Comparison of ENCODE assay signal across 15 mouse cellular contexts in the genomic region with DNA sequence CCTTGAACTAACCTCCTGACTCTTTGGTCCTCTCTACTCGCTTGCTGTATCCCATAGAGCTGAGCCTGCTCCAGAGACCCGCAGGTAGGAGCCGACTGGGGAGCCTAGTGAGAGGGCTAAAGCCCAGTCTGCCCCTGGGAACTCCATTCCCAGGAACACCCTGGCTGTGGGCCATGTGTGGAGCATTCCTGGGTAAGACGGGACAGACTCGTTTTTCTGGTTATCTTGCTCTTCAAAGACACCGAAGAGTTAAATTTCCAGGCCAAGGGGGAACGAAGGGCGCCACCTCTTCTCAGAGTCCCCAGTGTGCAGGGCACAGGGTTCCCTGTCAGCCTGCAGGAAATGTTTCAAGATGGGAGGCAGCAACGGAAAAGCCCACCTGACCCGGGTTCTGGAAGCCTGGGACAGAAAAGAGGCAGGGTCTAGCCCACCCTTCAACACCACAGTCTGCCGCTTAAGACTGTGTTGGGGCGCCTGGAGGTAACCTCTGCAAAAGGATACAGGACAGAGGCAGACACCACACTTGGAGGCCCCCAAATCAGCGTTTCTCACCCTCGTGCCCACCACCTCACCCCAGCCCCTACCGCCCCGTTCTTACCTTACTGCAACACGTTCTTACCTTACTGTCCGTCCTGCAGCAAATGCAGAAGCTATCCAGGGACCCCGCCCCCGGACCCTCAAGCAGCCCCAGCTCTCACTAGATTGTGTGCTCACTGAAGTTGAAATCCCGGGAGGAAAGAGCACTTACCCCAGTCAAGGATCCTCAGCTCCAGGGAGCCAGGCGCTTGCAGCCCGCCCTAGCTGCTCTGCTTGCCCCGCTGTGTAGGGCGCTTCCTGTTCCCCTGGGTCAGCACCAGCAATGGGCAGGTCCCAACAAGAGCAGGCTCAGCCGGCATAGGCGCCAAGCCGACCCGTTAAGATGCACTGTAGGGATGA. TPM values are rescaled to one million over a fixed set of nuclear protein-coding genes. Genes with fewer than 3 reads are reported as not detected.
A peak's percentile ranks its signal among the peaks of the same experiment; 100 is the strongest.
DNase-seq lines count a peak whose midpoint lies in the region; ATAC-seq and TF ChIP-seq lines count a peak whose summit lies in the region.
"Had no signal": no experiment of that assay in that cellular context is flagged by ENCODE, and none has a peak within 500 bp of the region (broad histone marks: within the 10 kb centered on the region; RNA-seq: fewer than 3 reads in every experiment).

No protein-coding gene starts in this region.

- no peak for TF ChIP-seq POLR2A in cerebellum, adult 2 months (IDR thresholded peaks at IDR 0.05; ENCODE audit: borderline replicate concordance, insufficient read depth, low read length)

- no peak for TF ChIP-seq CTCF in cerebellum, adult 2 months (IDR thresholded peaks at IDR 0.05; ENCODE audit: borderline replicate concordance, insufficient read depth, low read depth, low read length)

- WGBS in cerebellum, adult 2 months: 19% methylated on average over 29 of the region's 29 CpGs
- 13% methylated on average over 29 of the region's 29 CpGs for WGBS in lung, embryonic 16.5 days
- WGBS in hindbrain, embryonic 14.5 days: 31% methylated on average over 29 of the region's 29 CpGs

- H3K9me3 ChIP-seq in lung, embryonic 16.5 days (ENCODE audit: control insufficient read depth, low read length): no peaks in the 10 kb centered on the region
- H3K9me3 ChIP-seq in hindbrain, embryonic 14.5 days (ENCODE audit: control insufficient read depth, low read length): no peaks in the 10 kb centered on the region
- H3K9me3 ChIP-seq: midbrain, embryonic 12.5 days; neural tube, embryonic 15.5 days had no signal

- H3K27me3 ChIP-seq in cerebellum, adult 2 months (ENCODE audit: control insufficient read depth, insufficient read depth, low read length): no peaks in the 10 kb centered on the region
- H3K27me3 ChIP-seq in lung, embryonic 16.5 days (ENCODE audit: control insufficient read depth, insufficient read depth, low read depth, low read length): no peaks in the 10 kb centered on the region
- H3K27me3 ChIP-seq in hindbrain, embryonic 14.5 days (ENCODE audit: control insufficient read depth, insufficient read depth, low read length): no peaks in the 10 kb centered on the region

- H3K4me2 ChIP-seq in lung, embryonic 16.5 days (ENCODE audit: low read depth, low read length): peak overlapping the region; percentile 37
- H3K4me2 ChIP-seq in hindbrain, embryonic 14.5 days (replicated peaks): no peak overlapping the region
- H3K4me2 ChIP-seq: midbrain, embryonic 12.5 days; neural tube, embryonic 15.5 days had no signal

- peak; percentile 91 for ATAC-seq in lung, embryonic 16.5 days (ENCODE audit: low read depth)
- no peak for ATAC-seq in hindbrain, embryonic 14.5 days (ENCODE audit: low FRiP score)

- H3K36me3 ChIP-seq in lung, embryonic 16.5 days (ENCODE audit: control insufficient read depth, insufficient read depth, low read length): peaks cover 4% of the 10 kb centered on the region
- H3K36me3 ChIP-seq in hindbrain, embryonic 14.5 days (replicated peaks; ENCODE audit: control insufficient read depth, insufficient read depth): no peaks in the 10 kb centered on the region
- H3K36me3 ChIP-seq: midbrain, embryonic 12.5 days; neural tube, embryonic 15.5 days had no signal

- DNase-seq in cerebellum, adult 2 months: peak in 1 of 2 experiments; percentile 47
- no peak for DNase-seq in cerebellum, adult 9-11 months
- peak; percentile 50 for DNase-seq in urinary bladder, adult 2 months (ENCODE audit: low spot score)
- DNase-seq in urinary bladder, postnatal 10 days (ENCODE audit: low spot score): no peak
- no peak for DNase-seq in spleen, postnatal 4 days (ENCODE audit: low spot score in 2 of 2)
- DNase-seq in hindbrain, embryonic 14.5 days (ENCODE audit: low spot score): no peak
- no peak for DNase-seq in adrenal gland, postnatal 36 days
- DNase-seq: right cerebral cortex, postnatal 4 days; thymus, postnatal 25 days had no signal

- H3K4me3 ChIP-seq in cerebellum, adult 2 months (replicated peaks; ENCODE audit: insufficient read depth, low read depth, low read length): no peak overlapping the region
- H3K4me3 ChIP-seq in lung, embryonic 16.5 days (ENCODE audit: low read length): peak overlapping the region; percentile 25
- no peak overlapping the region for H3K4me3 ChIP-seq in hindbrain, embryonic 14.5 days (replicated peaks; ENCODE audit: low read length)
- H3K4me3 ChIP-seq: midbrain, embryonic 12.5 days; neural tube, embryonic 15.5 days had no signal

- peaks cover 48% of the 10 kb centered on the region for H3K4me1 ChIP-seq in cerebellum, adult 2 months (ENCODE audit: control insufficient read depth, insufficient read depth, low read length)
- H3K4me1 ChIP-seq in lung, embryonic 16.5 days (replicated peaks; ENCODE audit: control insufficient read depth, insufficient read depth, low read length): peaks cover 16% of the 10 kb centered on the region
- no peaks in the 10 kb centered on the region for H3K4me1 ChIP-seq in hindbrain, embryonic 14.5 days (replicated peaks; ENCODE audit: control insufficient read depth, insufficient read depth, low read length)
- H3K4me1 ChIP-seq: midbrain, embryonic 12.5 days; neural tube, embryonic 15.5 days had no signal

- H3K27ac ChIP-seq in cerebellum, adult 2 months (ENCODE audit: insufficient read depth, low read length): peak overlapping the region; percentile 37; the same call in 1 of the 2 replicates
- H3K27ac ChIP-seq in lung, embryonic 16.5 days (ENCODE audit: low read length): peak overlapping the region; percentile 89
- H3K27ac ChIP-seq in hindbrain, embryonic 14.5 days: no peak overlapping the region
- H3K27ac ChIP-seq: midbrain, embryonic 12.5 days; neural tube, embryonic 15.5 days had no signal

- H3K9ac ChIP-seq in lung, embryonic 16.5 days (ENCODE audit: low read length): peak overlapping the region; percentile 46; the same call in 1 of the 2 replicates
- no peak overlapping the region for H3K9ac ChIP-seq in hindbrain, embryonic 14.5 days
- H3K9ac ChIP-seq: midbrain, embryonic 12.5 days; neural tube, embryonic 15.5 days had no signal

RNA-seq across cellular contexts. Expression of gene Fat2, which starts 22.3 kb away (rescaled TPM):
- 86.7 and 104 TPM in 2 replicates for polyA plus RNA-seq in cerebellum, adult 2 months (2012; rRNA removed)
- polyA plus RNA-seq in urinary bladder, adult 2 months (2012; rRNA removed): 8.9 and 12.9 TPM in 2 replicates
- 0.49 and 0.68 TPM in 2 replicates for polyA plus RNA-seq in lung, embryonic 16.5 days (2015; fragmentation: Nextera tagmentation; extraction: Ambion mirVana)
- 0.23 and 0.31 TPM in 2 replicates for polyA plus RNA-seq in hindbrain, embryonic 14.5 days (2014; fragmentation: Nextera tagmentation; extraction: Ambion mirVana)
- under 1 TPM; 0.07 TPM for total RNA-seq in adrenal gland, postnatal 36 days (2021)
- total RNA-seq: common myeloid progenitor, adult 5-6 weeks; liver, adult 2 months had no signal
- polyA plus RNA-seq: heart, embryonic 14.5 days; liver, adult 2 months had no signal
